Mouse (Mus musculus) CH12.LX (cell line): ENCODE results near the gene Vwa7. TPM values are rescaled to one million over a fixed set of nuclear protein-coding genes. Genes with fewer than 3 reads are reported as not detected.

Source experiments
- DNase-seq: peaks from one replicate; pipeline ENCODE4 v3.0.0-alpha.2; 2013; ENCODE audit errors: extremely low read depth
- H3K27ac ChIP-seq: 2 replicates; pipeline ENCODE4 v1.5.1; 2012; ENCODE audit warnings: low read depth, mild to moderate bottlenecking, control low read depth, moderate library complexity; ENCODE audit not compliant: insufficient read depth
- H3K27me3 ChIP-seq: replicated peaks from 2 replicates; pipeline ENCODE3; 2012; ENCODE audit warnings: inconsistent platforms
- H3K36me3 ChIP-seq, 2 experiments: replicated peaks in 1 of 2; 2 replicates each; pipeline versions ENCODE3 to v1.6.1; 2012; ENCODE audit warnings: inconsistent platforms in 1 of 2, low read length in 1 of 2, mild to moderate bottlenecking in 1 of 2, mixed read lengths in 1 of 2, moderate library complexity in 1 of 2; ENCODE audit not compliant: control insufficient read depth in 1 of 2, insufficient read depth in 1 of 2
- H3K4me1 ChIP-seq, 2 experiments: 2 replicates each; pipeline ENCODE4 v1.6.1; 2012; ENCODE audit warnings: inconsistent platforms in 1 of 2, moderate library complexity in 1 of 2; ENCODE audit not compliant: insufficient read depth in 2 of 2, control insufficient read depth in 1 of 2
- H3K4me2 ChIP-seq: 2 replicates; pipeline ENCODE4 v1.6.1; 2012; ENCODE audit warnings: low read depth, mild to moderate bottlenecking, control low read depth; ENCODE audit not compliant: poor library complexity, insufficient read depth, severe bottlenecking
- H3K4me3 ChIP-seq, 3 experiments: fragments of 150-350 bp in 1 of 3; sonication (generic) in 1 of 3; replicated peaks in 1 of 3; 2 replicates each; pipeline versions ENCODE3 to v1.5.1; 2011 to 2012; ENCODE audit warnings: low read depth in 2 of 3, low read length in 2 of 3, mild to moderate bottlenecking in 2 of 3, moderate library complexity in 2 of 3, control low read depth in 1 of 3, improper control_type of control experiment in 1 of 3, inconsistent platforms in 1 of 3, mixed read lengths in 1 of 3; ENCODE audit not compliant: poor library complexity in 1 of 3
- H3K79me2 ChIP-seq: replicated peaks from 2 replicates; pipeline ENCODE4 v1.6.1; 2012; ENCODE audit warnings: mild to moderate bottlenecking, moderate library complexity; ENCODE audit not compliant: control insufficient read depth, poor library complexity, insufficient read depth, severe bottlenecking; ENCODE audit errors: extremely low read depth
- H3K9ac ChIP-seq: 2 replicates; pipeline ENCODE4 v1.6.1; 2012; ENCODE audit warnings: low read depth, mild to moderate bottlenecking, control low read depth, moderate library complexity; ENCODE audit not compliant: insufficient read depth
- H3K9me3 ChIP-seq: replicated peaks from 2 replicates; pipeline ENCODE3; 2012; ENCODE audit warnings: low read length, inconsistent platforms, mixed read lengths
- BHLHE40 ChIP-seq: IDR thresholded peaks from 2 replicates; pipeline ENCODE4 v1.6.1; 2011; ENCODE audit warnings: mild to moderate bottlenecking, low read depth, low read length, improper control_type of control experiment
- E2F4 ChIP-seq: IDR thresholded peaks from 2 replicates; pipeline ENCODE4 v1.6.1; 2011; ENCODE audit warnings: low read depth, low read length, improper control_type of control experiment; ENCODE audit not compliant: insufficient replicate concordance
- ELF1 ChIP-seq: IDR thresholded peaks from 2 replicates; pipeline ENCODE4 v1.6.1; 2014; ENCODE audit warnings: low read depth, mild to moderate bottlenecking, inconsistent platforms, low read length, improper control_type of control experiment
- ETS1 ChIP-seq: conservative IDR thresholded peaks from 2 replicates; pipeline ENCODE4 v1.6.1; 2012; ENCODE audit warnings: low read depth, mild to moderate bottlenecking, inconsistent platforms, low read length, improper control_type of control experiment, moderate library complexity
- GABPA ChIP-seq: IDR thresholded peaks from 2 replicates; pipeline ENCODE4 v1.6.1; 2012; ENCODE audit warnings: low read depth, low read length, improper control_type of control experiment, inconsistent platforms; ENCODE audit not compliant: insufficient replicate concordance
- HCFC1 ChIP-seq: IDR thresholded peaks from 2 replicates; pipeline ENCODE4 v1.6.1; 2012; ENCODE audit warnings: low read depth, mild to moderate bottlenecking, inconsistent platforms, low read length, improper control_type of control experiment
- IRF4 ChIP-seq: IDR thresholded peaks from 2 replicates; pipeline ENCODE4 v1.6.1; 2014; ENCODE audit warnings: low read depth, mild to moderate bottlenecking, inconsistent platforms, low read length, improper control_type of control experiment
- JUND ChIP-seq: conservative IDR thresholded peaks from 2 replicates; pipeline ENCODE4 v1.6.1; 2011; ENCODE audit warnings: low read depth, low read length, improper control_type of control experiment
- KAT2A ChIP-seq: IDR thresholded peaks from 2 replicates; pipeline ENCODE4 v1.6.1; 2012; ENCODE audit warnings: low read length, improper control_type of control experiment, inconsistent platforms; ENCODE audit not compliant: insufficient replicate concordance
- MAFK ChIP-seq: IDR thresholded peaks from 2 replicates; pipeline ENCODE4 v1.6.1; 2011; ENCODE audit warnings: low read length, improper control_type of control experiment; ENCODE audit not compliant: insufficient replicate concordance
- MAX ChIP-seq: IDR thresholded peaks from 2 replicates; pipeline ENCODE4 v1.6.1; 2011; ENCODE audit warnings: low read length, improper control_type of control experiment
- MEF2A ChIP-seq: IDR thresholded peaks from 2 replicates; pipeline ENCODE4 v1.6.1; 2014; ENCODE audit warnings: low read depth, mild to moderate bottlenecking, inconsistent platforms, low read length, improper control_type of control experiment, borderline replicate concordance
- MXI1 ChIP-seq: IDR thresholded peaks from 2 replicates; pipeline ENCODE4 v1.6.1; 2011; ENCODE audit warnings: mild to moderate bottlenecking, low read depth, low read length, improper control_type of control experiment
- MYC ChIP-seq: IDR thresholded peaks from 2 replicates; pipeline ENCODE4 v1.6.1; 2011; ENCODE audit warnings: low read depth, mild to moderate bottlenecking, improper control_type of control experiment, low read length
- PAX5 ChIP-seq: IDR thresholded peaks from 2 replicates; pipeline ENCODE4 v1.6.1; 2012; ENCODE audit warnings: low read length, inconsistent platforms, mixed read lengths
- POLR2A ChIP-seq: IDR thresholded peaks from 2 replicates; pipeline ENCODE4 v1.6.1; 2011; ENCODE audit warnings: low read depth, mild to moderate bottlenecking, improper control_type of control experiment, low read length
- POLR2AphosphoS2 ChIP-seq: IDR thresholded peaks from 2 replicates; pipeline ENCODE4 v1.6.1; 2011; ENCODE audit warnings: low read depth, low read length, improper control_type of control experiment
- RCOR1 ChIP-seq: conservative IDR thresholded peaks from 2 replicates; pipeline ENCODE4 v1.6.1; 2012; ENCODE audit warnings: low read depth, mild to moderate bottlenecking, inconsistent platforms, low read length, improper control_type of control experiment
- SMC3 ChIP-seq: IDR thresholded peaks from 2 replicates; pipeline ENCODE4 v1.6.1; 2011; ENCODE audit warnings: low read depth, low read length, improper control_type of control experiment
- TBP ChIP-seq: conservative IDR thresholded peaks from 2 replicates; pipeline ENCODE4 v1.6.1; 2011; ENCODE audit warnings: low read depth, low read length, improper control_type of control experiment
- TCF12 ChIP-seq: IDR thresholded peaks from 2 replicates; pipeline ENCODE4 v1.6.1; 2014; ENCODE audit warnings: low read depth, mild to moderate bottlenecking, inconsistent platforms, low read length, improper control_type of control experiment
- USF1 ChIP-seq: IDR thresholded peaks from 2 replicates; pipeline ENCODE4 v1.6.1; 2014; ENCODE audit warnings: low read depth, mild to moderate bottlenecking, inconsistent platforms, low read length, improper control_type of control experiment
- ZC3H11A ChIP-seq: IDR thresholded peaks from 2 replicates; pipeline ENCODE4 v1.6.1; 2012; ENCODE audit warnings: low read depth, mild to moderate bottlenecking, inconsistent platforms, low read length, improper control_type of control experiment
- dilution Hi-C: fragments of 300-500 bp; cut with MboI; formaldehyde crosslinking; loops from 2 replicates; pipeline ENCODE4 v1.14.3; 2020; ENCODE audit warnings: low sequenced_read_pairs; ENCODE audit not compliant: extremely low pct_unique_long_range_greater_than_20kb, extremely low pct_ligation_motif_present
- in situ Hi-C: fragments of 300-500 bp; cut with MboI; formaldehyde crosslinking; loops from 3 replicates; pipeline ENCODE4 v1.14.3; 2019; ENCODE audit warnings: low sequenced_read_pairs, low pct_ligation_motif_present, low pct_unique_long_range_greater_than_20kb, mixed read lengths
- polyA plus RNA-seq: library from polyadenylated mRNA; unstranded; fragments of >175 nt; gene quantifications from 2 replicates; pipeline ENCODE4 v1.2.1, GENCODE M21; 2012; ENCODE audit warnings: low read depth; ENCODE audit not compliant: insufficient read length
- total RNA-seq, 2 experiments: library from RNA; depleted of rRNA; stranded (reverse); fragments of 300-350 nt in 1 of 2; fragments of >200 nt in 1 of 2; gene quantifications; 2 replicates each; pipeline ENCODE4 v1.2.3; 2012 to 2014

Vwa7 gene
- total and polyA plus RNA-seq, 3 experiments = 0.42 to 1.2 TPM; not detected in 1

DNA sequence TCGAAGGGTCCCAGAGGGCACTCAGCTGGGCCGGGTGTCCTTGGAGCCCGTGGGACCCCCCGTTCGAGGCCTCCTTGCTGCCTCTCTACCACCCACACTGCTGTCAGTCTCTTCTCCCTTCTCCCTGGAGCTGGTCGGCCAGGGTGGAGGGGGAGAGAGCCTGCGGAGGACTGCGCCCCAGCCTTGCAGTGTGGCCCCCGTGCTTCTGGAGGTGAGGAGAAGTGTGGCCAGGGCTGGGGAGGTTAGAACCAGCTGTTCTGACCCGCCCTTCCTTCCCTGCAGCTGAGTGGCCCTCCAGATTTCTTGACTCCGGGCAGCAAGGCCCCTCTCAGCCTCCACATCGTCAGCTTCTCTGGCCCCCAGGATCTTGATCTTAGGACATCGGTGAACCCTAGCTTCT lies 7.9 kb downstream of the Vwa7 start:
- DNase-seq = no peak
- Histone ChIP-seq H3K27ac (no peak overlapping the region), H3K27me3 (no peaks in the 10 kb centered on the region), H3K4me2 (no peak overlapping the region; the same call in 1 of the 2 replicates), H3K9me3 (no peaks in the 10 kb centered on the region), H3K36me3 (peaks cover 4 to 47% of the 10 kb centered on the region in 2 experiments), H3K4me3 (no peak overlapping the region), H3K9ac (no peak overlapping the region), H3K4me1 (peaks cover 14 to 55% of the 10 kb centered on the region in 2 experiments), H3K79me2 (no peaks in the 10 kb centered on the region; the same call in none of the 2 replicates)
- TF ChIP-seq ZC3H11A (no peak), TBP (no peak), TCF12 (no peak), POLR2AphosphoS2 (no peak), KAT2A (no peak), MYC (no peak)
- in situ Hi-C loops (loop anchor here (5.0 to 10.0 kb wide), 2 partner anchors 43 to 91 kb away; partner anchors contain the start of genes Ly6g5b, Ly6g6c and Mpig6b), dilution Hi-C loops (no loop called here)

DNA sequence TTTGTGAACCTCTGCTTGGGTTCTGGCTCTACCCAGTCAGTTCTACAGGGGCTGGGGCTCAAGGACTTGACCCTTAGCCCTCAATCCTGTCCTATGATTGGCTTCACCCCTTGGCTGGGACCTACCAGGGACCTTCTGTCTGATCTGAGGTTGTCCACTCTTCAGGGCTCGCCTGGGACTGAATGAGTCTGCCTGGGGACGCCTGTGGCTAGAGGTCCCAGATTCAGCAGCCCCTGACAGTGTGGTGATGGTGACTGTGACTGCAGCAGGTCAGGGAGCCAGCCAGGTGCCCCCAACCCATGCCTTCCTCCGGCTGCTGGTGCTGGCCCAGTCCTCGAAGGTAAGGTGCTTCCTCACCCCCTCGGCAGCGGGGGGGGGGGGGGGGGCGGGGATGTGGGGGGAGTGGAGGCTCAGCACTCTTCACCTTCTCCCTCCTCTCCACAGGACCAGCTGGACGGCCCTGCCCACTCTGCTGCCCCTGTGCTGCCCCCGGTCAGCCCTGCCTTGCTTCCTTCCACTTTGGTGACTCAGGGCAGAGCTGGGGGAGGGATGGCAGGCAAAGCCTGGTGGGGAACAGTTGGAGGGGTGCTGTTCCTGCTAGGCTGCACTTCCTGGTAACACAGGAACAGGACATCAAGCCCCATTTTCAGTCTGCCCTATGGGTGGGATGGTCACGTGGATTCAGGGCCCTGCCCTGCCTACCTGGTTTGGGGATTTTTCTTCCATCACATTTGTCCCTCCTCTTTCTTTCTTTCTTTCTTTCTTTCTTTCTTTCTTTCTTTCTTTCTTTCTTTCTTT lies 8.5 kb downstream of the Vwa7 start:
- in situ Hi-C loops = loop anchor here (5.0 to 10.0 kb wide), 2 partner anchors 42 to 90 kb away; partner anchors contain the start of genes Ly6g5b, Ly6g6c and Mpig6b
- no peak for DNase-seq
- H3K4me1 ChIP-seq = peaks cover 14 to 62% of the 10 kb centered on the region in 2 experiments
- no peaks in the 10 kb centered on the region for H3K27me3 ChIP-seq
- TF ChIP-seq JUND (no peak), POLR2AphosphoS2 (no peak), ETS1 (no peak), POLR2A (peak; percentile 12; the same call in 1 of the 2 replicates), HCFC1 (no peak), ZC3H11A (no peak), ELF1 (no peak)
- dilution Hi-C loops = no loop called here
- H3K4me3 ChIP-seq = no peak overlapping the region
- H3K79me2 ChIP-seq = no peaks in the 10 kb centered on the region; the same call in none of the 2 replicates
- no peak overlapping the region for H3K27ac ChIP-seq
- no peak overlapping the region for H3K4me2 ChIP-seq
- H3K36me3 ChIP-seq = peaks cover 4 to 48% of the 10 kb centered on the region in 2 experiments
- H3K9ac ChIP-seq = no peak overlapping the region
- H3K9me3 ChIP-seq = no peaks in the 10 kb centered on the region

DNA sequence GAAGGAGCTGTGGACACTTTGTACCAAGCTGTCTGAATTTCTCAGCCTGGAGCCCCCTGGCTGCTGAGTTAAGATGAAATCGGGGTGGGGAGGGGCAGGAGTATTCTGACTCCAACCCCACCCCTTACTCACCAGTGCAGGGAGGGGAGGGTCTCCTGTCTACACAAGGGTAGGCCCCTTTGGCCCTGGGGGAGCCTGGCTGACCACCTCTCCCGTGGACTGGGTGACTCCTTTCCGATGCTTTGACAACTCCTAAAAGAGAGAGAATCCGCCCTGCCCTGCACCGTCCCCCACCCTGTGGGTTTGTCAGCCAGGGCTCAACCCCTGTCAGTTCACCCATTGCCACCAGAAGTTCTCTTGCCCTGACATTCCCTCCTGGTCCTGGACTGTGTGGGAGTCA lies 9.8 kb downstream of the Vwa7 start:
- Histone ChIP-seq H3K4me1 (peaks cover 14 to 65% of the 10 kb centered on the region in 2 experiments), H3K79me2 (no peaks in the 10 kb centered on the region; the same call in none of the 2 replicates), H3K27me3 (no peaks in the 10 kb centered on the region), H3K27ac (no peak overlapping the region), H3K4me2 (peak overlapping the region; percentile 16; the same call in 1 of the 2 replicates), H3K9ac (peak overlapping the region; percentile 20; the same call in 1 of the 2 replicates), H3K9me3 (no peaks in the 10 kb centered on the region), H3K4me3 (peak overlapping the region; percentile 35 to 58 (median 47)), H3K36me3 (peaks cover 4 to 59% of the 10 kb centered on the region in 2 experiments)
- dilution Hi-C loops = no loop called here
- in situ Hi-C loops = loop anchor here (10.0 kb wide), 1 partner anchor 89 kb away; the partner anchor contains the start of gene Ly6g5b
- no peak for DNase-seq
- no peak for TF ChIP-seq KAT2A
- TF ChIP-seq IRF4 = no peak
- TF ChIP-seq MXI1 = no peak
- TF ChIP-seq PAX5 = no peak
- TF ChIP-seq MAX = no peak
- no peak for TF ChIP-seq GABPA
- TF ChIP-seq TCF12 = no peak
- TF ChIP-seq TBP = no peak
- no peak for TF ChIP-seq ZC3H11A
- no peak for TF ChIP-seq E2F4
- no peak for TF ChIP-seq MAFK
- TF ChIP-seq USF1 = no peak
- no peak for TF ChIP-seq BHLHE40
- no peak for TF ChIP-seq SMC3
- TF ChIP-seq MEF2A = no peak
- no peak for TF ChIP-seq POLR2A
- TF ChIP-seq RCOR1 = no peak
